Mouse (Mus musculus): ENCODE data around the gene Has1. TPM values are rescaled to one million over a fixed set of nuclear protein-coding genes. Genes with fewer than 3 reads are reported as not detected.

Has1 gene
- polyA plus RNA-seq, 1 experiment from 2014 or later, result 2.0 TPM

GRCm38 (mm10) chr17:17837919-17838701 lies 16.9 kb downstream of the Has1 start:
- H3K9ac ChIP-seq (ENCODE audit: low read length), result 0 out of 2 replicates have a peak overlapping the region, but pooled peaks have one; percentile 17
- no peaks in the 10 kb centered on the region for H3K9me3 ChIP-seq (ENCODE audit: control insufficient read depth, low read length)
- H3K36me3 ChIP-seq (ENCODE audit: control insufficient read depth, insufficient read depth, low read length), result peaks cover 13% of the 10 kb centered on the region
- peak overlapping the region; percentile 24 for H3K4me3 ChIP-seq (ENCODE audit: low read depth, low read length)
- no peak overlapping the region; the same call in 1 of the 2 replicates for H3K27ac ChIP-seq (replicated peaks; ENCODE audit: low read depth, low read length)
- DNase-seq (ENCODE audit: low spot score) (peak; percentile 88), ATAC-seq (ENCODE audit: insufficient number of reproducible peaks, low FRiP score, low TSS enrichment, low read depth) (peak; percentile 93)
- H3K4me1 ChIP-seq (ENCODE audit: control insufficient read depth, insufficient read depth, low read length), result peaks cover 11% of the 10 kb centered on the region
- 1% methylated on average over 40 of the region's 43 CpGs for WGBS
- peak overlapping the region; percentile 58 for H3K4me2 ChIP-seq (ENCODE audit: low read depth, severe bottlenecking)
- no peaks in the 10 kb centered on the region for H3K27me3 ChIP-seq (ENCODE audit: control insufficient read depth, insufficient read depth, low read length)

DNA sequence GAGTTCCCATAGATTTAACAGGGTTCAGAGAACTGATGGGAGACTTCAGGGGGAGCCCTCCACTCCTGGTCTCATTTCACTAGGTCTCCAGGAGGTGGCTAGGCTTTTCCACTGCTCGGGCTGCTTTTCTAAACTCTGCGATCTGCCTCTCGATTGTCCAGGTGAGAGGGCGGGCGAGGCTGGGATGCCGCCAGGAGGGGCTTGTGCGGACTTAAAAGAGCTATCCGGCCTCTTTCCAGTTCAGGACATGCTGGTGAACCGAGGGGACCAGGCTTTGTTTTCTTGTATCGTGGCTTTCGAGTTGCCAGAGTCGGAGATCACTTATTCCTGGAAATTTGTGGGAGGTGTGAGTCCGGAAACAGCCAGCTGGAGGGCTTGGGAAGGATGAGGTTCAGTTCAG lies 17.6 kb downstream of the Has1 start:
- DNase-seq (ENCODE audit: low spot score) (no peak), ATAC-seq (ENCODE audit: insufficient number of reproducible peaks, low FRiP score, low TSS enrichment, low read depth) (no peak)
- Histone ChIP-seq H3K27ac (replicated peaks; ENCODE audit: low read depth, low read length) (no peak overlapping the region; the same call in 1 of the 2 replicates), H3K4me2 (ENCODE audit: low read depth, severe bottlenecking) (peak overlapping the region; percentile 58), H3K27me3 (ENCODE audit: control insufficient read depth, insufficient read depth, low read length) (no peaks in the 10 kb centered on the region), H3K9ac (ENCODE audit: low read length) (peak overlapping the region; percentile 28; the same call in 1 of the 2 replicates), H3K4me1 (ENCODE audit: control insufficient read depth, insufficient read depth, low read length) (peaks cover 11% of the 10 kb centered on the region), H3K4me3 (ENCODE audit: low read depth, low read length) (peak overlapping the region; percentile 24), H3K9me3 (ENCODE audit: control insufficient read depth, low read length) (no peaks in the 10 kb centered on the region), H3K36me3 (ENCODE audit: control insufficient read depth, insufficient read depth, low read length) (peaks cover 13% of the 10 kb centered on the region)
- WGBS, result 4% methylated on average over 13 of the region's 13 CpGs

DNA sequence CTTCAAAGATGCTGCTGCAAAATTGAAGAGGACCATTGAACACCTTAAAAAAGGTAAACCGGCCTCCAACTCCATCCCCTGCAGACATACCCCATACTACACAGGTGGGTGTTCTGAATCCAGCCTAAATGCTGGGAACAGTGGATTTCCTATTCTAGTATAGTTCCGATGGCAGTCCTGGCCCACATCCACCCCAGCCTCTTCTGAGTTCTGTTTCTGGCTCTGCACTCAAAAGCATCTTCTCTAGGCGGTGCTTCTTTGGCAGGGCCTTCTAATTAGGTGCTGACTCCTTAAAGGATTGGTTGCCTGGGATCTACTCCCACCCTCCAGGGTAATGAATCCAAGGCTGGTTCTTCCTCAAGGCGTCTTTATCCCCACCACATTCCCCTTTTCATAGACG lies 18.9 kb downstream of the Has1 start:
- peaks cover 11% of the 10 kb centered on the region for H3K4me1 ChIP-seq (ENCODE audit: control insufficient read depth, insufficient read depth, low read length)
- DNase-seq (ENCODE audit: low spot score) (no peak), ATAC-seq (ENCODE audit: insufficient number of reproducible peaks, low FRiP score, low TSS enrichment, low read depth) (no peak)
- no peak overlapping the region for H3K9ac ChIP-seq (ENCODE audit: low read length)
- H3K9me3 ChIP-seq (ENCODE audit: control insufficient read depth, low read length), result no peaks in the 10 kb centered on the region
- H3K4me2 ChIP-seq (ENCODE audit: low read depth, severe bottlenecking), result no peak overlapping the region
- peaks cover 13% of the 10 kb centered on the region for H3K36me3 ChIP-seq (ENCODE audit: control insufficient read depth, insufficient read depth, low read length)
- 79% methylated on average over 5 of the region's 5 CpGs for WGBS
- H3K4me3 ChIP-seq (ENCODE audit: low read depth, low read length), result no peak overlapping the region
- no peaks in the 10 kb centered on the region for H3K27me3 ChIP-seq (ENCODE audit: control insufficient read depth, insufficient read depth, low read length)
- H3K27ac ChIP-seq (replicated peaks; ENCODE audit: low read depth, low read length), result no peak overlapping the region

DNA sequence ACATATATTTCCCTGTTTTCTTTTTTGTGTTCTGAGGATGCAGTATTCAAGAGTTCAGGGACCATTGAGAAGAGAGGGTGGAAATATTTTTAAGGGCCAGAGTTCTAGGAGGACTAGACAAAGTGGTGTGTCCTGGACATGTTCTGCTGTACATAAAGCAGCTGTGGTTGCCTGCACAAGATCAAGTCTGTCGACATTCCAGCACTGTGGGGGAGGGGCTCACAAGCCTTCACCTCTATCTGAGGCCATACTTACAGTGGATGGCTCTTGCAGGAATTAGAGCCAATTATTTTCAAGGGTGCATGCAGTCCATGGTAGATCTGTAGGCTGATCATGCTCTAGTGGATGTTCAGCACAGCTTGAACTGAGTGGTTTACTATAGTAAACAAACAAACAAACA lies 20.1 kb downstream of the Has1 start:
- DNase-seq (ENCODE audit: low spot score) (no peak), ATAC-seq (ENCODE audit: insufficient number of reproducible peaks, low FRiP score, low TSS enrichment, low read depth) (no peak)
- Histone ChIP-seq H3K9ac (ENCODE audit: low read length) (no peak overlapping the region), H3K4me2 (ENCODE audit: low read depth, severe bottlenecking) (no peak overlapping the region), H3K4me3 (ENCODE audit: low read depth, low read length) (no peak overlapping the region), H3K36me3 (ENCODE audit: control insufficient read depth, insufficient read depth, low read length) (peaks cover 8% of the 10 kb centered on the region), H3K4me1 (ENCODE audit: control insufficient read depth, insufficient read depth, low read length) (peaks cover 19% of the 10 kb centered on the region), H3K9me3 (ENCODE audit: control insufficient read depth, low read length) (no peaks in the 10 kb centered on the region), H3K27me3 (ENCODE audit: control insufficient read depth, insufficient read depth, low read length) (no peaks in the 10 kb centered on the region), H3K27ac (replicated peaks; ENCODE audit: low read depth, low read length) (no peak overlapping the region)
- 11% methylated on average over 1 of the region's 1 CpGs for WGBS

DNA sequence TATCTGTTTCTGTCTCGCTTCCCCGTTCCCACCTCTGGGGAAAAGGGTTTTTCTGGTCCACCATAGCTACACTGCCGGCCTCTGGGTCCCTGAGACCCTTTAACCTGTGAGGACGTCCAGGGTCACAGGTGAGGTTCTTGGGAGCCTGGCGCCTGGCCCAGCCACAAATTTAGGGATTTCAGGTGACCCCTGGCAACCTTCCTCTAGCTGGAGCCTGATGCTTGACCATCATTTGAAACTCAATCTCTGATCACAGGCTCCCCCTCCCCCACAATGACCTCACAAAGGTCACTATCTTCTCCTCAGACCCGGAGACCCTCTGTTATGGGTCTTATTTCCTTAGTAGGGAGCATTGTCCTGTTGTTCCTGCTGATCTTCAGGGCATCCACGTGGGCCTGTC lies 24.3 kb downstream of the Has1 start:
- Histone ChIP-seq H3K9ac (ENCODE audit: low read length) (no peak overlapping the region), H3K4me2 (ENCODE audit: low read depth, severe bottlenecking) (peak overlapping the region; percentile 98), H3K4me1 (ENCODE audit: control insufficient read depth, insufficient read depth, low read length) (peaks cover 8% of the 10 kb centered on the region; the same call in 1 of the 2 replicates), H3K4me3 (ENCODE audit: low read depth, low read length) (peak overlapping the region; percentile 84), H3K27me3 (ENCODE audit: control insufficient read depth, insufficient read depth, low read length) (no peaks in the 10 kb centered on the region), H3K36me3 (ENCODE audit: control insufficient read depth, insufficient read depth, low read length) (no peaks in the 10 kb centered on the region; the same call in none of the 2 replicates), H3K27ac (replicated peaks; ENCODE audit: low read depth, low read length) (no peak overlapping the region), H3K9me3 (ENCODE audit: control insufficient read depth, low read length) (no peaks in the 10 kb centered on the region)
- DNase-seq (ENCODE audit: low spot score) (no peak), ATAC-seq (ENCODE audit: insufficient number of reproducible peaks, low FRiP score, low TSS enrichment, low read depth) (no peak)
- 67% methylated on average over 7 of the region's 7 CpGs for WGBS

DNA sequence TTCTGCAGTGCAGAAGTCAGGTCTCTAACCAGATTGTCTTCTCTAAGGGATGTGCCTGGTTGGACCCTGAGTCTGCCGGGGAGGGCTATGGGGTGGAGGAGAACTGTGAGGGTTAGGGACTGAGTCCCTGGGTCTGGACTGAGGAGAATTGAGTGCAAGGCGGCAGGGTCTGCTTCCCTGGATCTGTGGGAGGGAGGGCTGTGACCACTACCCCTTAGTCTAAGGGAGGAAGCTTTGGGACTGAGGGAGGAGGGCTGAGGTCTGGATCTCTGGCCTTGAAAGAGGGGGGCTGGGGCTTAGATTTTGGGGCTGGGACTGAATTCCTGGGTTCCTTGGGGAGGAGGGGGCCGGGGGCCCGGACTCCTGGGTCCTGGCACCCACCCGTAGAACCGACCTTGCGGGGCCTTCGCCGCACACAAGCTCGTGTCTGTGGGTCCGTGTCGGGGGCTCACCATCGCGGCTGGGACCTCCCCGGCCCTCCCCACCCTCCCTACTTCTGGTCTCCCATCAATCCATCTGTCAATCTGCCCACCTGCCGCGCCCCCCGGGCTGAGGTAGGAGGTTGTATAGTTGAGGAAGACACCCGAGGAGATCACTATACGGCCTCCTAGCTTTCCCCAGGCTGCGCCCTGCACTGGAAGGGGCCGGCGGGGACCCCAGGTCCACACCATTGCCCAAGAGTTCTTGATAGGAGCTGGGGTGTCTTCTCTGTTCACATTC lies 25.0 kb downstream of the Has1 start:
- Histone ChIP-seq H3K36me3 (ENCODE audit: control insufficient read depth, insufficient read depth, low read length) (no peaks in the 10 kb centered on the region; the same call in 1 of the 2 replicates), H3K27me3 (ENCODE audit: control insufficient read depth, insufficient read depth, low read length) (no peaks in the 10 kb centered on the region), H3K9me3 (ENCODE audit: control insufficient read depth, low read length) (no peaks in the 10 kb centered on the region), H3K27ac (replicated peaks; ENCODE audit: low read depth, low read length) (no peak overlapping the region), H3K4me2 (ENCODE audit: low read depth, severe bottlenecking) (peak overlapping the region; percentile 98), H3K9ac (ENCODE audit: low read length) (peak overlapping the region; percentile 88), H3K4me3 (ENCODE audit: low read depth, low read length) (peak overlapping the region; percentile 84), H3K4me1 (ENCODE audit: control insufficient read depth, insufficient read depth, low read length) (peaks cover 8% of the 10 kb centered on the region; the same call in 1 of the 2 replicates)
- WGBS, result 56% methylated on average over 23 of the region's 23 CpGs
- ATAC-seq (ENCODE audit: insufficient number of reproducible peaks, low FRiP score, low TSS enrichment, low read depth) (no peak), DNase-seq (ENCODE audit: low spot score) (no peak)

GRCm38 (mm10) chr17:17829052-17829785 lies 25.8 kb downstream of the Has1 start:
- ATAC-seq (ENCODE audit: insufficient number of reproducible peaks, low FRiP score, low TSS enrichment, low read depth) (no peak), DNase-seq (ENCODE audit: low spot score) (no peak)
- 7% methylated on average over 6 of the region's 6 CpGs for WGBS
- Histone ChIP-seq H3K9me3 (ENCODE audit: control insufficient read depth, low read length) (no peaks in the 10 kb centered on the region), H3K27ac (replicated peaks; ENCODE audit: low read depth, low read length) (peak overlapping the region; percentile 100), H3K36me3 (ENCODE audit: control insufficient read depth, insufficient read depth, low read length) (no peaks in the 10 kb centered on the region; the same call in 1 of the 2 replicates), H3K4me2 (ENCODE audit: low read depth, severe bottlenecking) (peak overlapping the region; percentile 98), H3K4me1 (ENCODE audit: control insufficient read depth, insufficient read depth, low read length) (peaks cover 8% of the 10 kb centered on the region; the same call in 1 of the 2 replicates), H3K27me3 (ENCODE audit: control insufficient read depth, insufficient read depth, low read length) (no peaks in the 10 kb centered on the region), H3K9ac (ENCODE audit: low read length) (peak overlapping the region; percentile 88), H3K4me3 (ENCODE audit: low read depth, low read length) (peak overlapping the region; percentile 84)

All from limb, embryonic 11.5 days (tissue).